ENCODE assay signal across 15 mouse cellular contexts in the genomic region with DNA sequence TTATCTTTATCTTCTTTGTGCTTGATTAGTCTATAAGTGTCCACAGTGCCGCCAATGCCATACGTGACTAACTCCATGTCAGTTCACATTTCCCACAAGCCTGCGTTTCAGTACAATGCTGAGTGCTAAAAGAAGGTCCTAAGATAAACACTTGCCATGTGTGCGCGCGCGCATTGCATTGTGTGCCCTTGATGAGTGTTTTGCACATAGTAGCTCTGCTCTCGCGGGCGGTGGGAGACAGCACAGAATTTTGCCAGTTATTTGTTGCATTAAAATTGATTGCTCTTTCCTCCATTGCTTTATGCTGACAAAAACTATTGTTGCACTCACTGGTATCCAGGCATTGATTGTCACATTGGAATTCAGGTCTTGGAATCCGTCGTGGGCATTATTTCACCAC.
DNase-seq lines count a peak whose midpoint lies in the region; ATAC-seq and TF ChIP-seq lines count a peak whose summit lies in the region.
"Had no signal": no experiment of that assay in that cellular context is flagged by ENCODE, and none has a peak within 500 bp of the region (broad histone marks: within the 10 kb centered on the region; RNA-seq: fewer than 3 reads in every experiment).

No protein-coding gene starts in this region.

- ATAC-seq in lung, embryonic 14.5 days (ENCODE audit: insufficient read depth): no peak
- peak; percentile 55; the same call in 1 of the 2 replicates for ATAC-seq in forebrain, embryonic 11.5 days (replicated peaks; ENCODE audit: low FRiP score)
- peak; percentile 64 for ATAC-seq in hindbrain, embryonic 16.5 days
- no peak for ATAC-seq in neural tube, embryonic 14.5 days (ENCODE audit: low read depth)
- ATAC-seq: CD4-positive, CD25-positive, alpha-beta regulatory T cell, adult 4 months had no signal

- H3K9me3 ChIP-seq in lung, embryonic 14.5 days (ENCODE audit: low read depth, low read length): no peaks in the 10 kb centered on the region
- no peaks in the 10 kb centered on the region for H3K9me3 ChIP-seq in forebrain, embryonic 11.5 days (ENCODE audit: control insufficient read depth, low read length)
- H3K9me3 ChIP-seq in hindbrain, embryonic 16.5 days (ENCODE audit: control insufficient read depth, low read length): no peaks in the 10 kb centered on the region
- H3K9me3 ChIP-seq in neural tube, embryonic 14.5 days (ENCODE audit: control insufficient read depth, low read length): no peaks in the 10 kb centered on the region
- H3K9me3 ChIP-seq in limb, embryonic 10.5 days (replicated peaks): no peaks in the 10 kb centered on the region

- no peak overlapping the region for H3K4me2 ChIP-seq in lung, embryonic 14.5 days
- 0 out of 2 replicates have a peak overlapping the region, but pooled peaks have one; percentile 13 for H3K4me2 ChIP-seq in forebrain, embryonic 11.5 days (ENCODE audit: low read depth, low read length, severe bottlenecking)
- peak overlapping the region; percentile 14 for H3K4me2 ChIP-seq in hindbrain, embryonic 16.5 days (ENCODE audit: low read length)
- H3K4me2 ChIP-seq in neural tube, embryonic 14.5 days (ENCODE audit: low read depth, low read length): 0 out of 2 replicates have a peak overlapping the region, but pooled peaks have one; percentile 18

- H3K27me3 ChIP-seq in lung, embryonic 14.5 days (ENCODE audit: insufficient read depth, low read length): no peaks in the 10 kb centered on the region
- H3K27me3 ChIP-seq in forebrain, embryonic 11.5 days (ENCODE audit: control insufficient read depth, insufficient read depth, low read length): no peaks in the 10 kb centered on the region
- no peaks in the 10 kb centered on the region for H3K27me3 ChIP-seq in hindbrain, embryonic 16.5 days (replicated peaks; ENCODE audit: control insufficient read depth, insufficient read depth, low read length)
- H3K27me3 ChIP-seq in neural tube, embryonic 14.5 days (ENCODE audit: control insufficient read depth, insufficient read depth, low read length): no peaks in the 10 kb centered on the region
- H3K27me3 ChIP-seq in limb, embryonic 10.5 days (ENCODE audit: low read depth, poor library complexity, severe bottlenecking): no peaks in the 10 kb centered on the region

- no peaks in the 10 kb centered on the region for H3K36me3 ChIP-seq in lung, embryonic 14.5 days (ENCODE audit: insufficient read depth)
- no peaks in the 10 kb centered on the region for H3K36me3 ChIP-seq in forebrain, embryonic 11.5 days (ENCODE audit: control insufficient read depth, insufficient read depth, low read length)
- H3K36me3 ChIP-seq in hindbrain, embryonic 16.5 days (ENCODE audit: control insufficient read depth, insufficient read depth, low read length): no peaks in the 10 kb centered on the region
- H3K36me3 ChIP-seq in neural tube, embryonic 14.5 days (ENCODE audit: control insufficient read depth, insufficient read depth, low read length): no peaks in the 10 kb centered on the region
- H3K36me3 ChIP-seq in limb, embryonic 10.5 days: no peaks in the 10 kb centered on the region

- WGBS in lung, embryonic 14.5 days: 68% methylated on average over 12 of the region's 12 CpGs
- 47% methylated on average over 12 of the region's 12 CpGs for WGBS in forebrain, embryonic 11.5 days
- WGBS in hindbrain, embryonic 16.5 days: 36% methylated on average over 12 of the region's 12 CpGs
- WGBS in neural tube, embryonic 14.5 days: 38% methylated on average over 12 of the region's 12 CpGs
- WGBS in limb, embryonic 10.5 days: 93% methylated on average over 12 of the region's 12 CpGs

- H3K4me3 ChIP-seq in lung, embryonic 14.5 days (ENCODE audit: low read depth, low read length): no peak overlapping the region
- no peak overlapping the region for H3K4me3 ChIP-seq in forebrain, embryonic 11.5 days (ENCODE audit: low read depth, low read length)
- H3K4me3 ChIP-seq in hindbrain, embryonic 16.5 days (ENCODE audit: low read length): no peak overlapping the region
- no peak overlapping the region for H3K4me3 ChIP-seq in neural tube, embryonic 14.5 days (ENCODE audit: low read depth, low read length)
- no peak overlapping the region for H3K4me3 ChIP-seq in limb, embryonic 10.5 days
- H3K4me3 ChIP-seq: megakaryocyte, embryonic 14.5 days had no signal

- peak; percentile 37 for DNase-seq in lung, embryonic 14.5 days
- DNase-seq in lung, postnatal 10 days: no peak
- peak; percentile 59 for DNase-seq in forebrain, embryonic 11.5 days (ENCODE audit: low spot score)
- no peak for DNase-seq in urinary bladder, postnatal 4 days (ENCODE audit: low spot score in 2 of 2)
- DNase-seq in layer of hippocampus, postnatal 36 days: no peak
- no peak for DNase-seq in limb, embryonic 10.5 days (ENCODE audit: low spot score)
- DNase-seq: adrenal gland, postnatal 10 days; cerebellum, adult 11 months; thymus, postnatal 14 days had no signal

- TF ChIP-seq CTCF in lung, embryonic 14.5 days (IDR thresholded peaks at IDR 0.05; ENCODE audit: low read depth): no peak

- no peaks in the 10 kb centered on the region for H3K4me1 ChIP-seq in lung, embryonic 14.5 days (ENCODE audit: insufficient read depth)
- H3K4me1 ChIP-seq in forebrain, embryonic 11.5 days (replicated peaks; ENCODE audit: control insufficient read depth, insufficient read depth, low read length): peaks cover 3% of the 10 kb centered on the region; the same call in 1 of the 2 replicates
- H3K4me1 ChIP-seq in hindbrain, embryonic 16.5 days (ENCODE audit: control insufficient read depth, insufficient read depth, low read depth, low read length): peaks cover 5% of the 10 kb centered on the region; the same call in 1 of the 2 replicates
- peaks cover 4% of the 10 kb centered on the region; the same call in 1 of the 2 replicates for H3K4me1 ChIP-seq in neural tube, embryonic 14.5 days (ENCODE audit: control insufficient read depth, insufficient read depth, low read length)
- no peaks in the 10 kb centered on the region for H3K4me1 ChIP-seq in limb, embryonic 10.5 days
- H3K4me1 ChIP-seq: megakaryocyte, embryonic 14.5 days had no signal

- no peak overlapping the region for H3K27ac ChIP-seq in lung, embryonic 14.5 days (ENCODE audit: low read depth)
- H3K27ac ChIP-seq in forebrain, embryonic 11.5 days (ENCODE audit: low read depth, low read length): no peak overlapping the region
- H3K27ac ChIP-seq in hindbrain, embryonic 16.5 days (ENCODE audit: low read depth, low read length): no peak overlapping the region
- no peak overlapping the region for H3K27ac ChIP-seq in neural tube, embryonic 14.5 days (ENCODE audit: low read depth, low read length)
- H3K27ac ChIP-seq in limb, embryonic 10.5 days: no peak overlapping the region
- H3K27ac ChIP-seq: kidney, postnatal 0 days; liver, embryonic 14.5 days had no signal

- no peak overlapping the region for H3K9ac ChIP-seq in lung, embryonic 14.5 days
- H3K9ac ChIP-seq in forebrain, embryonic 11.5 days (ENCODE audit: low read length): no peak overlapping the region
- no peak overlapping the region for H3K9ac ChIP-seq in hindbrain, embryonic 16.5 days (ENCODE audit: low read depth, low read length)
- H3K9ac ChIP-seq in neural tube, embryonic 14.5 days (replicated peaks; ENCODE audit: low read depth, low read length): no peak overlapping the region
- H3K9ac ChIP-seq: liver, embryonic 14.5 days had no signal

Comparison
In these comparisons a context has a peak if more than half of its experiments do, and no peak if none do; other contexts are left out.
1. DNase-seq: peak in lung, embryonic 14.5 days (single experiment) and forebrain, embryonic 11.5 days (single experiment); none in lung, postnatal 10 days (single experiment), urinary bladder, postnatal 4 days (0 of 2), layer of hippocampus, postnatal 36 days (0 of 2) and limb, embryonic 10.5 days (single experiment).
2. ATAC-seq: peak in forebrain, embryonic 11.5 days (single experiment) and hindbrain, embryonic 16.5 days (single experiment); none in lung, embryonic 14.5 days (single experiment) and neural tube, embryonic 14.5 days (single experiment).